Mouse (Mus musculus) midbrain, embryonic 14.5 days (tissue): ENCODE data around the gene Slc35e3. TPM values are rescaled to one million over a fixed set of nuclear protein-coding genes. Genes with fewer than 3 reads are reported as not detected.

ENCODE experiments used
- ATAC-seq: fragments of 200-750 bp; cut with Nextera tagmentation; 2 replicates; pipeline ENCODE4 v1.8.0; 2017; ENCODE audit warnings: moderate number of reproducible peaks, moderate library complexity; ENCODE audit not compliant: low FRiP score, low TSS enrichment
- DNase-seq: peaks from one replicate; pipeline ENCODE4 v3.0.0-alpha.2; 2015
- H3K27ac ChIP-seq: fragments of 300-500 bp; sonication (generic); replicated peaks from 2 replicates; pipeline ENCODE4 v1.5.1; 2014; ENCODE audit warnings: mild to moderate bottlenecking, low read depth, low read length, moderate library complexity
- H3K27me3 ChIP-seq: fragments of 300-500 bp; sonication (generic); 2 replicates; pipeline ENCODE4 v1.6.1; 2014; ENCODE audit warnings: low read length, control low read depth, mixed read lengths; ENCODE audit not compliant: control insufficient read depth, insufficient read depth
- H3K36me3 ChIP-seq: fragments of 300-500 bp; sonication (generic); 2 replicates; pipeline ENCODE4 v1.6.1; 2014; ENCODE audit warnings: low read length, control low read depth; ENCODE audit not compliant: control insufficient read depth, insufficient read depth
- H3K4me1 ChIP-seq: fragments of 300-500 bp; sonication (generic); 2 replicates; pipeline ENCODE4 v1.6.1; 2014; ENCODE audit warnings: mild to moderate bottlenecking, antibody characterized with exemption, low read length, control low read depth; ENCODE audit not compliant: control insufficient read depth, insufficient read depth
- H3K4me2 ChIP-seq: fragments of 300-500 bp; sonication (generic); 2 replicates; pipeline ENCODE4 v1.6.1; 2014; ENCODE audit warnings: mild to moderate bottlenecking, low read length, moderate library complexity
- H3K4me3 ChIP-seq: fragments of 300-500 bp; sonication (generic); replicated peaks from 2 replicates; pipeline ENCODE4 v1.5.1; 2014; ENCODE audit warnings: low read depth, low read length
- H3K9ac ChIP-seq: fragments of 300-500 bp; sonication (generic); replicated peaks from 2 replicates; pipeline ENCODE4 v1.6.1; 2014; ENCODE audit warnings: mild to moderate bottlenecking, low read length, moderate library complexity
- H3K9me3 ChIP-seq: fragments of 300-500 bp; sonication (generic); 2 replicates; pipeline ENCODE4 v1.6.1; 2016; ENCODE audit warnings: low read length, control low read depth, mixed read lengths; ENCODE audit not compliant: control insufficient read depth
- WGBS: fragments of 180-500 bp; shearing (Covaris S2); extraction: QIAGEN DNeasy Blood & Tissue Kit; methylation state at CpG from one replicate; pipeline ENCODE4 v1.1.7; 2014; 5-methylcytosine and 5-hydroxymethylcytosine counted together
- polyA plus RNA-seq: library from polyadenylated mRNA; unstranded; fragments of >200 nt; fragmentation: Nextera tagmentation; extraction: Ambion mirVana; gene quantifications from 2 replicates; pipeline ENCODE4 v1.2.1, GENCODE M21; 2014

Slc35e3 gene
- polyA plus RNA-seq, 1 experiment from 2014 or later: 26.5 TPM

DNA sequence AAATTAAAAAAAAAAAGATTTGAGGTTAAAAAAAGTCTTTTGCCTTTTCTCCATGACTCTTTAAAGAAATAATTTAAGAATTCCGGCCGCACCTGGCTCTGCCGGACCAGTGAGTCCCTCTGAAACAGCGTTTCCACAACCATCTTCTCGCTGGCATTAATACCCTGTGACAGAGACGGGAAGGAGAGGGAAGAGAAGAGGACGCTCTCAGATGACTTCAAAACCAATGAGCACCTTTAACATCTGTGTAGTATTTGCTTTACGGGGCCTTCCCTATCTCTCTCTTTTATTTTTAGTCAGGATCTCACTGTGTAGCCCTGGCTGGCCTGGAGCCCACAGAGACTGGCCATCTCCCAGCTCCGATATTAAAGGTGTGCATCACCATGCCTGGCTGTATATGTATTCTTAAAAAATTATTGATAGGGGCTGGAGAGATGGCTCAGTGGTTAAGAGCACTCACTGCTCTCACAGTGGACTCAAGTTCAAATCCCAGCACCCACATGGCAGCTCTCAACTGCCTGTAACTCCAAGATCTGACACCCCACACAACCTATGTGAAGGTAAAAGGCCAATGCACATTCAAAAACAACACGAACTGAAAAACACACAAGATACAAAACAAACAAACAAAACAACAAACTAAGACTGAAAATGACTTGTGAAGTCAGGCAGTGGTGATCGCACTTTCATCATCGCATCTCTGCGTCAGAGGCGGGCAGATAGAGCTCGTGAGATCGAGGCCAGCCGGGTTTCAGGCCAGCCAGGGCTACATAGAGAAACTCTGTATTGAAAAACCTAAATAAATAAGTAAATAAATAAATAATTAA lies 31.5 kb upstream of the Slc35e3 start:
- Histone ChIP-seq H3K36me3 (peaks cover 86% of the 10 kb centered on the region), H3K4me2 (no peak overlapping the region), H3K27me3 (no peaks in the 10 kb centered on the region), H3K4me3 (no peak overlapping the region), H3K4me1 (no peaks in the 10 kb centered on the region), H3K9me3 (no peaks in the 10 kb centered on the region), H3K9ac (no peak overlapping the region), H3K27ac (no peak overlapping the region)
- DNase-seq (no peak), ATAC-seq (no peak)
- 96% methylated on average over 17 of the region's 17 CpGs for WGBS

DNA sequence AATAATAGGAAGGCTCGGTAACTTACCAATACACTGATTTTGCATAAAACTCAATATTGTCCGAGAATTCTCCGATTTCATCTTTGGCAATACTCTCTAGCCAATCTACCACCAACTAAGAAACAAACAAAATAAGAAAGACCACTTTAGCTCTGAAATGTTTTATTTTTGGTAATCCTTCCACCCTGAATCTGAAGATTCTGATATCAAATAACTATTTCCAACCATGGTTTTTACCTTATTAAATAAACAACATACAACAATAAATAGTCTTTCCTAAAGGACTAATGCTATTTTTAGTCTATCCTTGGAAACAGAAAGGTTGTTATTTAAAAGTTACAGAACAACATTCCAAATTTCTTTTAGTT lies 30.9 kb upstream of the Slc35e3 start:
- no peaks in the 10 kb centered on the region for H3K4me1 ChIP-seq
- no peaks in the 10 kb centered on the region for H3K9me3 ChIP-seq
- no peak for ATAC-seq
- 92% methylated on average over 3 of the region's 3 CpGs for WGBS
- DNase-seq: no peak
- no peak overlapping the region for H3K4me2 ChIP-seq
- no peak overlapping the region for H3K9ac ChIP-seq
- H3K36me3 ChIP-seq: peaks cover 87% of the 10 kb centered on the region
- no peak overlapping the region for H3K27ac ChIP-seq
- no peaks in the 10 kb centered on the region for H3K27me3 ChIP-seq
- no peak overlapping the region for H3K4me3 ChIP-seq

DNA sequence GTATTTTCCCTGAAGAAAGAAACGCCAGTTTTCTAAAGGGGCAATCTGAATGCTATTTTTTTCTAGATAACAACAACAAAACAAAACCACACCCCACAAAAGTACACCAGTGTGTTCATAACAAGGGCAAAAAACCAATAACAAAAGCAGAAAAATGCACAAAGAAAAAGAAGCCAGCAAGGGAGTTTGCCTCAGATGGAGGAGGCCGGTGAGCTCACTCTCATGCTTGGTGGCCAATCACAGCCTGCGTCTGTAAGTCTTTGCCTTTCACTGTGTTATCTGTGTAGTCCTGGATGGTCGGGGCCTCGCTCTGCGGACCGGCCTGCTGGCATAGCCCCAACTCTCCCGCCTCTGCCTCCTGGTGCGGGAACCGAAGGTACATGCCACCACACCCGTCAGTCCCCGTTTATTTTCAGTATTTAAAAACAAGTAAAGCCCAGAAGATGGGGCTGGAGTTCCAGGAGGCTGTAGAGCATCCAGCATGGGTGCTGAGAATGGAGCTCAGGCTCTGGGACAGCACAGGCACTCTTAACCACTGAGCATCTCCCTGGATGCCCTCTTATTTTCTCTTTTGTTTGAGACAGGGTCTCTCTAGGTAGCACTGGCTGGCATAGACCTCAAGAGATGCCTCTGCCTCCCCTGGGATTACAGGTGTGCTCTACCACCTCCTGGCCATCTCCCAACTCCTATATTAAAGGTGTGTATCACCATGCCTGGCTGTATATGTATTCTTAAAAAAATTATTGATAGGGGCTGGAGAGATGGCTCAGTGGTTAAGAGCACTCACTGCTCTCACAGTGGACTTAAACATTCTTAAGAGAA lies 30.3 kb upstream of the Slc35e3 start:
- H3K9ac ChIP-seq: no peak overlapping the region
- H3K27ac ChIP-seq: no peak overlapping the region
- no peaks in the 10 kb centered on the region for H3K4me1 ChIP-seq
- no peak overlapping the region for H3K4me3 ChIP-seq
- H3K4me2 ChIP-seq: no peak overlapping the region
- ATAC-seq: no peak
- no peak for DNase-seq
- no peaks in the 10 kb centered on the region for H3K27me3 ChIP-seq
- no peaks in the 10 kb centered on the region for H3K9me3 ChIP-seq
- WGBS: 91% methylated on average over 12 of the region's 12 CpGs
- peaks cover 86% of the 10 kb centered on the region for H3K36me3 ChIP-seq

DNA sequence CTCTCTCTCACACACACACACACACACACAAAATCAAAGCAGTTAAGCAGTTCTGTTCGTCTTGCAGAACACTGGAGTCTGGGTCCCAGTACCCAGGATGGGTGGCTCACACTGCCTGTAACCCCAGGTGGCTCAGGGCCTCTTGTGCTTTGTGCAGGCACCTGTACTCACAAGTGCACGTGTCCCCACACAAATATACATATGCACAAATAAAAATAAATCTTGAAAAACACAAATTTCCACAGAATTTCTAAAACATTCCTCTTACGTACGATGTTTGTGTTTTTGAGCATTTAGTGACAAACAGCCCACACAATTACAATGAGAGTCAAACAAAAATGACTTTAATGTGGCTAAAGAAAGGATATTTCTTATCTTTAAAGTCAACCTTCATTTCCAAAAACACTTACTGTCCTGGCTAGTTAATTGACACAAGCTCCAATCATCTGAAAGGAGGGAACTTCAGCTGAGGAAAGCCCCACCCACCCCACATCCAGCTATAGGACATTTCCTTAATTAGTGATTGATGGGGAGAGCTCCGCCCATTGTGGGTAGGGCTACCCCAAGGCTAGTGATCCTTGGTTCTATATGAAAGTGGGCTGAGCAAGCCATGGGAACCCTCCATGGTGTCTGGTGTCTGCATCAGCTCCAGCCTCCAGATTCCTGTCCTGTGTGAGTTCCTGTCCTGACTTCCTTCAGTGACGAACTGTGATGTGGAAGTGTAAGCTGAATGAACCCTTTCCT lies 29.4 kb upstream of the Slc35e3 start:
- ATAC-seq (no peak), DNase-seq (no peak)
- H3K27ac ChIP-seq: no peak overlapping the region
- H3K36me3 ChIP-seq: peaks cover 85% of the 10 kb centered on the region
- no peaks in the 10 kb centered on the region for H3K4me1 ChIP-seq
- H3K9ac ChIP-seq: no peak overlapping the region
- H3K9me3 ChIP-seq: no peaks in the 10 kb centered on the region
- no peaks in the 10 kb centered on the region for H3K27me3 ChIP-seq
- H3K4me2 ChIP-seq: no peak overlapping the region
- H3K4me3 ChIP-seq: no peak overlapping the region
- WGBS: 89% methylated on average over 6 of the region's 6 CpGs

DNA sequence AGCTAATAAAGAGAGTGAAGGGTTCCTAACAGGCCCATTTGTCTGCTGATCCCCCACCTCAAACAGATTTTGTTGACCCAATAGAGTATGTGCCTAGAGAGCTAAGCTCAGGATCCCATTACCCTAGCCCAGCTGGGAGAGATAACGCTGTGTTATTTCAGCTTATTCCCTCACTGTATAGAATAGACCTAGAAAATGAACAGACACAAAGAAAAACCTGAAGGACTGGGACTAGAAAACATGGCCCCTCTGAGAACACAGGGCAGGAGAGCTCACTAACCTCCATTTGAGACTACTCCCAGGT lies 28.6 kb upstream of the Slc35e3 start:
- 98% methylated on average over 1 of the region's 1 CpGs for WGBS
- H3K9me3 ChIP-seq: no peaks in the 10 kb centered on the region

DNA sequence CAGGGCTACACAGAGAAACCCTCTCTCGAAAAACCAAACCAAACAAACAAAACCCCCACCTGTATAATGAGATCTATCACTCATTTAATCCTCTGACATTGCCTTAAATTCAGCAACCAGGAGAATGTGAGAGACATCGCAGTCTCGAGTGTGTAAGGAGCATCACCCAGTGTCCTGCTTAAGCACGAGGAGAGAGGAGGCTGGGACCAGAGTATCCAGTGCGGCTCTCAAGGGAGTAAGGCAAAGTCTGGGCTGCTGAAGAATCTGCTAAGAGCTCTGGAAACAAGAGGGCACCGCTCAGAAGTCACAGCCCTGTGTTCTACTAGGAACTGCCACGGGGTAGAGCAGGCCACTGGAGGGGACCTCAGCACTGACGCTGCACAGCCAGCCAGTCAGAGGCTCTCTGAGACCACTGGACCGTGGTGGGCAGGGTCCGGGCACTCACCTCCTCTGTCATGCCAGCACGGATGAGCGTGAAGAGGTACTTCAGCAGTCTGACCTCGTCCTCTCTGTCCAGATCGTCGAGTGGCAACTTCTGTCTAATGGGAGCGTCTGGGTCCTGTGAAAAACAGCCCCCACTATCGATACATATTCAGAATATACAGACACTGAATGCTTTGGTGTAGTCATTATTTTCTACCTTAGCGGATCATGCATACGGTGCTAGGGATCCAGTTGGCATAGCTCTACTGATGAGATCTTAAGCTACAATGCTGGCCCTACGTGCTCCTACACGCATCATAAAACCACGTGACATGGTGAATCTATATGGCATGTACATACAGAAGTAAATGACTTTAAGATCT lies 28.0 kb upstream of the Slc35e3 start:
- Histone ChIP-seq H3K27ac (no peak overlapping the region), H3K4me3 (no peak overlapping the region), H3K36me3 (peaks cover 86% of the 10 kb centered on the region), H3K4me2 (no peak overlapping the region), H3K4me1 (no peaks in the 10 kb centered on the region), H3K27me3 (no peaks in the 10 kb centered on the region), H3K9me3 (no peaks in the 10 kb centered on the region), H3K9ac (no peak overlapping the region)
- WGBS: 95% methylated on average over 22 of the region's 22 CpGs
- DNase-seq (no peak), ATAC-seq (no peak)

More for the DNA sequence above, 28.6 kb upstream of the Slc35e3 start:
- ATAC-seq (no peak), DNase-seq (no peak)
- H3K36me3 ChIP-seq: peaks cover 86% of the 10 kb centered on the region
- H3K4me1 ChIP-seq: no peaks in the 10 kb centered on the region
- H3K4me2 ChIP-seq: no peak overlapping the region
- no peak overlapping the region for H3K4me3 ChIP-seq
- no peaks in the 10 kb centered on the region for H3K27me3 ChIP-seq
- no peak overlapping the region for H3K27ac ChIP-seq
- H3K9ac ChIP-seq: no peak overlapping the region

DNA sequence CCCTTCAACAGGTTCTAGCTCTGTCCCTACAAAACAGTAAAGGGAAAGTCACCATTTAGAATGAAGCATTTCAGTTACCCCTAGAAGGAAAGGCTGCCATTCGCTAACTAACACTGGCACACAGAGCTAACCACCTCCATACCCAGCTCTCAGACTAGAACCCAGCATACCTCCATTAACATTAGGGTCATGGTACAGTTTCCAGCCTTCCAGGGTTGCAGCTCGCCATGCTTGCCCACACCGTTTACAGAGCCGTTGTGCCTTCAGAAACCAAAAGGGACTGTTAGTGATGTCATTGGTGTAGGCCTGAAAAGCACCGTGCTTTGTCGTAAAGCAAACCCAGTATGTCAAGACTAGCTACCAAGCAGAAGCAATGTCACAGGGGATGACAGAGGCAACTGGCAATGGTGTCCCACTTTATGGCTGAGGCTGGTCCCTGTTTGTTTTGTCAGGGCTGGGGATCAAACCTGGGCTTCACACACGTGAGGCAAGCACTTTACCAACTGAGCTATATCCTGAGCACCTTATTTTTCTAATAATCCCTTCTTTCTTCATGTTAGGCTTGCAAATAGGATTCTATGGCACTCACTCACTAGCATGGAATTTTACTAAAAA lies 27.0 kb upstream of the Slc35e3 start:
- H3K27ac ChIP-seq: no peak overlapping the region
- peaks cover 80% of the 10 kb centered on the region for H3K36me3 ChIP-seq
- no peaks in the 10 kb centered on the region for H3K9me3 ChIP-seq
- no peak for DNase-seq
- WGBS: 96% methylated on average over 7 of the region's 7 CpGs
- H3K4me3 ChIP-seq: no peak overlapping the region
- no peaks in the 10 kb centered on the region for H3K27me3 ChIP-seq
- no peak overlapping the region for H3K9ac ChIP-seq
- H3K4me1 ChIP-seq: no peaks in the 10 kb centered on the region
- no peak overlapping the region for H3K4me2 ChIP-seq
- no peak for ATAC-seq
